Mouse (Mus musculus) ovary, postnatal 10 days (tissue): Measurements from ENCODE around the gene Crybg1.
"Not testable (repeated sequence)": the region's sequence is repeated elsewhere in the genome, so short reads cannot be mapped to it uniquely, and the experiment has no call there.

Source experiments
- DNase-seq: peaks from one replicate; pipeline ENCODE4 v3.0.0; 2022; ENCODE audit warnings: low spot score

Gene Crybg1

DNA sequence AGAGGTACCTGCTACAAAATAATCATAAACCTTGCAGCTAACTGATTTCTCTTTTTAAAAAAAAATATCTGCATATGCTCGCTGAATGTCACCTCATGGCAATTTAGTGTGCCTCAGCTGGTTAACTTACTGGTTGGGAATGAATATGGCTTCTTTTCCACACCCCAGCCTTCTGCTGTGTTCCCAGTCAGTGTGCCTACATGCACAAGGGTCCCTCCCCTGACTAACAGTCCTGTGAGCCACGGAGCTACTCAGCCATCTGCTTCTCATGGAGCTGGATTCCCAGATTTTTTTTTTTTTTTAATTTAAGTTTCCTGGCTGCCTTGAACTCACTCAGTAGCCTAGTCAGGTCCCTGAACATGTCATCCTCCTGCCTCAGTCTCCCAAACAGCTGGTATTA, 183.7 kb downstream of the Crybg1 start:
- no peak for DNase-seq

DNA sequence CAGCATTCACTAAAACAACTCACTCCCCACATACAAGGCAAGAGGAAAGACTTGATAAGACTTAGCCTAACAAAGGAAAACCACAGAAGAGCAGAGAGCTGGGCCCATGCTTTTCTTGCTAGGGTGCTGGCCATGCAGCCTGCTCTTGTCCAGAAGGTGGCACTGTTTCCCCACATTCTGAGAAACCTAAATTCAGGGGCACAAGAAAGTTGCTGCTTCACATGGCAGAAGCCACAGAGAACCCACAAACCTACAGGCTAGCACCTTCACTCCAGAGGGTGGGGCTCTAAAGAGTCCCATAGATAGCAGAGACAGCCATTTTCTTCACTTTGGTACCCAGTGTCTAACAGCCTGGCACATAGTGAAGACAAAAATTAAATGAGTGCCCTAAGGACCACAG, 194.7 kb downstream of the Crybg1 start:
- peak; percentile 11 for DNase-seq

DNA sequence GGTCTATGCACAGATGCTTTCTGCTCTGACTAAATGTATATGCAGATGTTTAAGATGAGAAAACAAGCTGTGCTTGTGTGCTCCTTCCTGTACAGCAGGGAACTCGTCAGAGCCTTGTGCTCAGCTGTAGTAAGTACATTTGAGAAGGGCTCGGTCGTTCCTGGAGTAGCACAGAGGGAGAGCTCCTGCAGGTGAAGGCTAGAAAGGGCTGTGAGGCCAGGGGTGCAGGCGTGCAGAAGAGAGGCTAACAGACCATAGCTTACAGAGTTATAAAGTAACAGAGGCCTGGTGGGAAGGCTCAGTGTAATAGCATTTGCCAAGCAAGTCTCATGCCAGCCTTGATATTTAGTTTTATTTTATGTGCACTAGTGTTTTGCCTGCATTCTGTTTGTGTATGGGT, 203.2 kb downstream of the Crybg1 start:
- DNase-seq, result no peak

DNA sequence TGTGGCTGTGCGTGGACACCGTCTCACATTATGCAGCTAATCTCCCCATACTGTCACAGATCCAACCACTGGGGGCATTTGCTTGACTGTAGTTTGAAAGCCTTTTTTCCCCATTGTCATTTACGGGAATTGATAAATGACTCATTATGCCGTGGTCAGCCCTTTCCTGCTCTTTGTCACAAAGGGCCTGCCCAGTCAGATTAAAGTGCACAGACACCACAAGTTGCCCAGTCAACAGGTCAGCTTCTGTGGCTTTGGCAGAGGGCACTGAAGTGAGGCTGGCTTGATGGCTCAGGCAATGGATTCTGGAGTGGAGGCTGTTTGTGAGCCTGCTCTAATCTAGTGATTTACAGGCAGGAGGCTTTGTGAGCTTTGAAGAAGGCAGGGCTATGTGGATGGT, 204.9 kb downstream of the Crybg1 start:
- DNase-seq, result no peak

DNA sequence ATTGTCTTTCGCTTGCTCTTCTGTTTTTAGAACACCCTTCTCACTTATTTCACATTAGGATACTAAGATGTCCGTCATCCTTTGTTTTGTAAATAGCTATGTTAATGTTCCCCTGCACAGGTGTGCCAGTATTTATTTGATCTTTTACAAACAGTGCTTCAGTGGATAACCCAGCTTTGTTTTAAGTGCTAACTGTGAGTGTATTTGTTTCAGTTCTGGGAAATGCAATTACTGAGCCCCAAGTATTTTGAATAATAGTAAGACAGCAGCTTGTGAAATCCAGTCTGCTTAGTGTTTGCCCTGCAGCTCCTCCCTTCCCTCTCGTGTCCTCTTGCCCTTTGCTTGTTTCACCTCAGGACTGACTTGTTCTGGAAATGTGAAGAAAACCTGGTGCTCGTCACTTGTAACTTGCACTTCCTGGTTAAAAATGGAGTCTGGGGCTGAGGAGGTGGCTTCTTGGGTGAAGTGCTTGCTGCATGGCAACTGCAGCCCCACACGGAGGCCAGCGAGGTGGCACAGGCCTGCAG, 209.5 kb downstream of the Crybg1 start:
- no peak for DNase-seq

DNA sequence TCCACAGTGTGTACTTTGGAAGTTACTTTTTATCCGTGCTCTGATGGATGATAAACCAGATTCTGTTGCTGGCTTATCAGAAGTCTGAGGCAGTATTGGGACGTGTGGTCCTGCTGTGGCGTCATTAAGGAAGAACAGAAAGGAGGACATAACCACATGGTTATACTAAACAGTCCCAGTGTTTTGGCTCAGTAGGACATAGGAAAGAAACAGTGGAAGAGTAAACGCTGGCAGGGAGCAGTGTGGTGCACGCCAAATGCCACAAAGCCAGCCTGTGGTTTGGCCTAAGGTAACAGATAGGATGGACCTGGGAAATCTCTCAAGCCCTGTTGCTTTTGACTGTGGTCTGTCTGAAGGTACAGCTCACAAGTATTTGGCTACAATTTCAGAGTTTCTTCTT, 220.1 kb downstream of the Crybg1 start:
- DNase-seq, result no peak

DNA sequence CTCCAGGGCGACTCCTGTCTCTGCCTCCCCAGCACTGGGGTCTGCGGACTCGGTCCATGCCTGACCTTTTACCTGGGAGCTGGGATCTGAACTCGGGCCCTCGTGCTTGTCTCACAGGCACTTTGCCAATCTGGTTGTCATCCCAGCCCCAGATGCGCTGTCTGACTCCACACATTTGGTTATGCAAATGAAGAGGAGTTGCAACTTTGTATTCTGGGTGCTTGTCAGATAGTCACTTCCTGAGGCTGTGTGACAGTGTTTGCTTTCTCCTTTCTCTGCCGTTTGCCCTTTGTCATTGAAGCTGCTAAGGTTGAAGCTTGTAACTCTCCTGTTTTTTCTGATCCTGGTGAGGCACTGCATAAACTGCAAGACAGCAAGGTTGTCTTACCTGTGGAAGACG, 220.9 kb downstream of the Crybg1 start:
- no peak for DNase-seq

DNA sequence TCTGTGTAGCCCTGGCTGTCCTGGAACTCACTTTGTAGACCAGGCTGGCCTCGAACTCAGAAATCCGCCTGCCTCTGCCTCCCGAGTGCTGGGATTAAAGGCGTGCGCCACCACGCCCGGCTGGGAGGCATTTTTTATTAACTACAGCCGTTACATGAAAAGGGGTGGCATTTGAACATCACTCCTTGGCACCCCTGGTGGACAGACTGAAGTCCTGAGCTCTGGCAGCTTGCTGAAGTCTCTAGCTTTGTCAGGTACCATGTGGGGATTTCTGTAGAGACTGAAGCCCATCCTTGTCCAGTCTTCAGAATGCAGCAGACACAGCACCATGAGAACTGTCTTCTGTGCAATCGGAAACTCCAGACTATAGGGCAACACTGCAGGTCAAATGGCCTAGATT, 222.9 kb downstream of the Crybg1 start:
- DNase-seq, result not testable (repeated sequence)

DNA sequence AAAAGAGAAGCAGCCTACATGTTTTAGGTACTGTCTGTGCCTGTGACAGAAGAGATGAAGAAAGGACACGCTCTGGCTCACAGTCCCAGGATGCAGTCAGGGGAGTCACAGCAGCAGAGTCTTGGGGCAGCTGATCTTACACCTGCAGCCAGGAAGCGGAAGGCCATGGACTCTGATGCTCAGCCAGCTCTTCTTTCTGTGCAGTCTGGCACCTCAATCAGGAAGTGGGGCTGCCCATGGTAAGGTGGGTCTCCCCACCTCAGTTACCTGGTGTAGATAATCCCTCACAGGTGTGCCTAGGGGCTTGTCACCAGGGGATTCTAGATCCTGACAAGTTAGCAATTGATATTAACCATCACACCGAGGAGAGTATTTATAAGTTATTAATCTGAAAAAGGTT, 225.6 kb downstream of the Crybg1 start:
- DNase-seq, result no peak

DNA sequence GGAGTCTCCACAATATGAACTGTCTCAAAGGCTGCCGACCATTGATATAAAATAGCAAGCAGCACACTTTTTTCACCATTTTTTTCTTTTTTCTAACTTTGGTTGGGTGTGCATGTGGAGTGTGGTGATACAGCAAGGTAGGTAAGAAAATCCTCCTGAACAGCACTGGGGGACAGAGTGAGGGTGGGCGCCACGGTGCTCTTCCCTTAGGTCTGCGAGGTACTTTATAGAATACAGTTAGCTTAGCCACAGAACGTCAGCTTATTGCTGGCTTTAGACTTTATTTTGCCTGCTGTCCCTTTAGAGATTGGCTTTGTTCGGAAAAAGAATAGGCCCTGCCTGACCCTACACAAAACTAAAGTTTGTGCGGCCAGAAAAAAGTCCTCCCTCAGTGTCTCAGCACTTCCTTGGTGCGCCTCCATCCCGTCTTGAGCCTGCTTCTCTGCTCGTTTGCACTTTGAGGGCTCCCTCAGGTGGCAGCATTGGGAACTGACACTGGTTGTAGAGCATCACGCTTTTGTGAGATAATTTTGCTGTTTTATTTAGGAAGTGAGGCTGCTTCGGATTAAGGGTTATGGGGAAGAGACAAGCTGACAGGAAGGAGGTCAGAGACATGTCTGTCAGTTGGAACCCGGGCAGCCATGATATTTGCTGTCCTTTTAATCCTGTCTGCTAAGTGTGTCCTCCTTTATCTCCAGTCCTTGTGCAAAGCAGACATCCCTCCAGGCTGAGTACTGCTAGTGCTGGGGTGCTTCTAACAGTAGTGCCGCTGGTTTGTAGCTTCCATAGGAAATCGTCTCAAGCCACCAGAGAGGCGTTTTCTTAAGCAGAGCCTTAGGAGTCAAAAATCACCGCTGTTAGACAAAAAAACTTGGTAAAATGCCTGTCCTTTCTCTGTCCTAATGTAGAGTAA, 229.7 kb downstream of the Crybg1 start:
- DNase-seq, result peak; percentile 71

DNA sequence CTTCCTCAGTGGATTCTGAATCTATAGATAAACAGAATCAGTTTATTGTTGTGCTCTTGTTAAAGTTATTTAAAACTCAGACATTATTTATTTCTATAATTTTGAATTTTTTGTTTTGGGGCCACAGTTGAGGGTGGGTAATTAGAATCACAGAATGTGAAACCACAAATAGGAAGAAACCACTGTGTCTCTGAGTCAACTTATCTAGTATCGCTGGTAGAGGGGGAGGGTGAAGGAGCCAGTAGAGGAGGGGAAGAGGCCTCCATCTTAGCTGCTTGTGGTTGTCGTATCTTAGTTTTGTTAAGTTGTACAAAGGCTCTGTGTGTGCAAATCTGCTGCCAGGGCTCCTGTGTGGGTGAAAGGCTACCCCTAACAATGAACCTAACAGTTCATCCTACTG, 231.9 kb downstream of the Crybg1 start:
- DNase-seq, result no peak

DNA sequence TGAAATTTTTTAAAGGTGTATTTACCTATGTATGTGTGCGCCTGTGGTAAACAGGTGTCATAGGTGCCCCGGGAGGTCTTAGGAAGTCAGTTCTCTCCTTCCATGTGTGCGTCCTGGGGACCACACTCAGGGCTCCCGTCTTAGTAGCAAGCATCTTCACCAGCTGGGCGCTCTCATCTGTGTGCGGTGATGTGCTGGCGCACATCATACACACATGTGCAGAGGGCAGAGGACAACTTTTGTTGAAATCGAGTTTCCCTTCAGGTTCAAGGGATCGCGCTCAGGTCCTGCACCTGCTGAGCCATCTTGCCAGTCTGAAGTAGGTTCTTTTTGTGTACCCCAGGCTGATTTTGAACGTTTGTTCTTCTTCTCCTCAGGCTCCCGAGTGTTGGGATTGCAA, 232.5 kb downstream of the Crybg1 start:
- no peak for DNase-seq

DNA sequence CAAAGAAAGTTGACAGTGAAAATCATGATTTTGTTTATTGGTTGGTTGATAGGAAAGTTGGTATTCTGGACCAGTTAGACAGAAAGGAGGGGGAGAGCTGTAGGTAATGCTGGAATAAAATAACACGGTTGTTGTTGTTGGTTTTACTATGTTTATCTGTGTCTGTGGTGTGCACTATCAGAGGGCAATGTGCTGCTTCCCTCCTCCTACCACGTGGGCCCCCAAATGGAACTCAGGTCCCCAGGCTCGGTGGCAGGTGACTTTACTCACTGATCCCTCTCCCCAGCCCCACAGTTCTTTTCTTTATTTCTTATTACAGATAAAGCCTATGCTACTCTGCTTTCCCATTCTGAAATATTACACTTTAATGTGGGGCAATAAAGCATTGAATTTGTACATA, 236.4 kb downstream of the Crybg1 start:
- no peak for DNase-seq

DNA sequence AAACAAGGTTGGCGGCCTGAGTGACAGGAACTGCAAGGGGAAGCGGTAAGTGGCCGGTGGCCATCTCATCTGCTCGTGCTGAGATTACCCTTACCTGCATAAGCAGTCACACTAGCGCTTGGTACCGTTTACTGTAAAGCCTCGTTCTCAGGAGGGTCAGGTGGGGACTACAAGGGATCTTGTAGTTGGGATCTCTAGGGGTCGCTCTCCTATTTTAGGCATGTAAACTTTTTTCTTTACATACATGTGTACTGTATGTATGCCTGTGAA, 237.8 kb downstream of the Crybg1 start:
- no peak for DNase-seq

DNA sequence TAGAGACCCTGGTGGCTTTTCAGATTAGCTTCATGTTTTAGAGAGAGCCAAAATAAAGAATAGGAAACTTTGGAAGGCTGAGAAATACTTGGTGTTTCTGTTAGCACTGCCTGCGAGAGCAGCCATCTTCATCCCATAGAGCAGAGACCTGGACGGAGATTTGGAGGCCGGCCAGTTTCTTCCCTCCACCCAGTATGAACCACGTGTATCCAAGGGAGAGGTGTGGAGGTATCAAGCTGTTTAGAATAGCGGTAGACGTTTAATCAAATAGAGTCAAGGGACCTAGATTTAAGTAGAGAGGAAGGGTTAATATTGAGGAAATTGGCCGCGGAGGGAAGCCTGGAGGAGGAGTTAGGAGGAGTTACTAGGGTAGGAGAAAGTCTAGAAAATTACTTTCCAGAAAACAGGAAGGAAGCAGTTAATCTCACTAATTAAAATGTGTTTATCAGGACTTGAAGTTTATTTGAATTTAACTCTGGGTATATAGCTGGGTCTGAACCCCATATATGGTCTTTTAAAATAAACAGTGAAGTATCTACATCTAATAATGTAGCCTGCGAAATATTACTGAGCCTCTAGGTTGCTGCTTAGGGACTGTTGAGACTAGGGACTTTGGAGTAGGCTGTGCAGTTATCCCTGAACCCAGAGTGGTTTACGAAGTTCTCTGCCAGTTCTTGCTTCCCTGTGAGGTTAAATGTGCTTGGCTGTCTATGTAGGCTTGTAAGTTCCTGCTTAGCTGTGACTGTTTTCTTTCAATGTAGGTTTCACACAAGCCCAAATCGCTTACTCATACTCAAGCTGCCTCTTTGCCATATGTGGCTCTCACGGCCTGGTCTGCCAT, 238.4 kb downstream of the Crybg1 start:
- no peak for DNase-seq

DNA sequence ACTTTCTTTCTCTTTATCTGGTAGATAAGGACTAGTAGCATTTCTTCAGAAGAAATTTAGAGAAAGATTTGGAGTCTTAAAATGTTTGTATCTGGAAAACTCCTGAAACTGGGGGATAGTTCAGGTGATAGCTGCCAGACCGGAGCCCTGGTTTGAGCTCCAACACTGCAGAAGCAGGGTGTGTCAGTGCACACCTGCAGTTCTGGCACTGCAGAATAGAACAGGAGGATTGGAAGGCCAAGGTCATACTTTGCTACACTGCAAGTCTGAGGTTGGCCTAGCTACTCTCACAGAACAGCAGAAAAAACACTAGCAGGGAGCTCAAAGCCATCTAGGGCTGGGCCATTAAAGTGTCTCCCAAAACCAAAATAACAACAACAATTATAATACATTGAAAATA, 244.1 kb downstream of the Crybg1 start:
- no peak for DNase-seq

DNA sequence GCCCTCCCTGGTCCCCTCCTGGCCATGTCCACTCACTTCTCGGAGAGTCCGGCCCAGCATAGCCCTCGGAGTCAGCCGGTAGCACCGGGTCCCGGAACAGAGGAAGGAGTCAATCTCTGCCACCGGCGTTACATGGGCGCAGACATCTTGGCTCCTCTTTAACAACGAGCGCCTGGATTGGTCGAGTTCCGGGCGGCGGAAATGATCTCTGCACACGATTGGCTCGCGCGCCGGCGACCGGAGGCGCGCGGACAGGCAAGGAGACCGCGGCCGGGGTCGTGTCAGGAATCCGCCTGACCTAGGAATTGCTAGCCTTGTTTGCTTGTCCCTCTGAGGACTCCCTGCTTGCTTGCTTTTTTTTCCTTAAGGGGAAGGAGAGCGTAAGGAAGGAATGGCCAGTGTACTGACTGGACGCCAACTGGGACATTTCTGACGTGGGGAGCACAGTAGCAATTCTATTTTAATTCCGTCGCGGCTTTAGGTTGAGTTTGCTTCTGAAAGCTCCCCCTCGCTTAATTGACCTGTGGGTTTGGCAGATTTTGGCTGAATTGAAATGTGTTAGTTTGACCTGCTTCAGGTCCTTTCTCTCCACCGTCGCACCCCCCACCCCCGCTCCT, 247.0 kb downstream of the Crybg1 start, which contains the start of the genes Qrsl1 and Rtn4ip1:
Gene Qrsl1 (minus strand): TSS at position 168 of the 617 bp plus-strand sequence.
Gene Rtn4ip1 (plus strand): TSS at position 230 of the 617 bp plus-strand sequence.
- peak; percentile 90 for DNase-seq

DNA sequence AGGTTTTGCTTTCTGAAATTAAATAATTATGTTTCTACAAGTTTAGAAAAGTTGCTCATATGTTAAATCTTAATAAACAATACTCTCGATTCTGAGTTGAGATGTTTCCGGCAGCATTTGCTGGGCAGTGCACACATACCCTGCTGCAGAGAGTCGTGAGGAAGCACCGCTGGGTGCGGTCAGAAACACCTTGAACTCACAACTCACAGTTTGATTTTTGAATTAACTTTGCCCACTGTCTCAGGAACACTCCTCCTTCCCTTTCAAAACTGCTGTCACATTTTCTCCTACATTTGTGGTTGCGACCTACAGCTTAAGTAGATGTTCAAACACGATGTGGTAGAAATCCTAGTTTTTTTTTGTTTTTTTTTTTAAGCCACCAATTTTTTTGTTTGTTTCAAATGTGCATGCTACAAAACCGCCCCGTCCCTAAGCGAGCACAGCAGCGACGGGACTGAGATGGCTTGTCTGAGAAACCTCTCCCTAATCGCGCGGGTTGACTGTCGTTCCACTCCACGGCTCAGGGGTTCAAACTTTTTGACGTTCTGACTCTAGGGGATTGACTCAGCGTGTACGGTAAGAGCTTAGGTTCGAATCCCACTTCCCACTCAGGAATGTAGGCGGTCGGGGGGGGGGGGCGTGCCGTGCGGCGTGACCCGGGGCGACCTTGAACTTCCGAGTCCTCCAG, 247.6 kb downstream of the Crybg1 start:
- peak; percentile 3 for DNase-seq
